Mouse (Mus musculus) intestine, postnatal 0 days (tissue): Measurements from ENCODE around the gene Ppp1ca. TPM values are rescaled to one million over a fixed set of nuclear protein-coding genes. Genes with fewer than 3 reads are reported as not detected.

Source experiments
- ATAC-seq: fragments of 200-750 bp; cut with Nextera tagmentation; 2 replicates; pipeline ENCODE4 v1.8.0; 2017; ENCODE audit warnings: mild to moderate bottlenecking, moderate TSS enrichment, moderate library complexity
- H3K27ac ChIP-seq: fragments of 300-500 bp; sonication (generic); 2 replicates; pipeline ENCODE4 v1.5.1; 2014; ENCODE audit warnings: mild to moderate bottlenecking, low read depth, low read length, moderate library complexity
- H3K27me3 ChIP-seq: fragments of 300-500 bp; sonication (generic); replicated peaks from 2 replicates; pipeline ENCODE4 v1.6.1; 2014; ENCODE audit warnings: low read length, mixed read lengths; ENCODE audit not compliant: control insufficient read depth, insufficient read depth
- H3K36me3 ChIP-seq: fragments of 300-500 bp; sonication (generic); 2 replicates; pipeline ENCODE4 v1.6.1; 2014; ENCODE audit warnings: mild to moderate bottlenecking, moderate library complexity; ENCODE audit not compliant: control insufficient read depth, insufficient read depth
- H3K4me1 ChIP-seq: fragments of 300-500 bp; sonication (generic); replicated peaks from 2 replicates; pipeline ENCODE4 v1.6.1; 2014; ENCODE audit warnings: antibody characterized with exemption, low read length, mixed read lengths; ENCODE audit not compliant: control insufficient read depth, insufficient read depth
- H3K4me2 ChIP-seq: fragments of 300-500 bp; sonication (generic); replicated peaks from 2 replicates; pipeline ENCODE4 v1.6.1; 2014; ENCODE audit warnings: low read depth, mild to moderate bottlenecking, moderate library complexity
- H3K4me3 ChIP-seq: fragments of 300-500 bp; sonication (generic); 2 replicates; pipeline ENCODE4 v1.5.1; 2014; ENCODE audit warnings: low read depth, low read length
- H3K9ac ChIP-seq: fragments of 300-500 bp; sonication (generic); 2 replicates; pipeline ENCODE4 v1.6.1; 2014; ENCODE audit warnings: mild to moderate bottlenecking, low read depth, low read length
- H3K9me3 ChIP-seq: fragments of 300-500 bp; sonication (generic); 2 replicates; pipeline ENCODE4 v1.6.1; 2016; ENCODE audit warnings: mixed run types; ENCODE audit not compliant: control insufficient read depth
- CTCF ChIP-seq: sonication (generic); IDR thresholded peaks from 2 replicates; pipeline ENCODE4 v1.5.1; 2016; ENCODE audit warnings: low read depth, mild to moderate bottlenecking, control low read depth, antibody characterized with exemption, moderate library complexity
- WGBS: fragments of 180-500 bp; shearing (Covaris S2); extraction: QIAGEN DNeasy Blood & Tissue Kit; methylation state at CpG from one replicate; pipeline ENCODE4 v1.1.7; 2014; 5-methylcytosine and 5-hydroxymethylcytosine counted together
- polyA plus RNA-seq: library from polyadenylated mRNA; unstranded; fragments of >200 nt; fragmentation: Nextera tagmentation; extraction: Ambion mirVana; gene quantifications from 2 replicates; pipeline ENCODE4 v1.2.1, GENCODE M21; 2015

Gene Ppp1ca
- polyA plus RNA-seq, 1 experiment from 2014 or later: 382 TPM

DNA sequence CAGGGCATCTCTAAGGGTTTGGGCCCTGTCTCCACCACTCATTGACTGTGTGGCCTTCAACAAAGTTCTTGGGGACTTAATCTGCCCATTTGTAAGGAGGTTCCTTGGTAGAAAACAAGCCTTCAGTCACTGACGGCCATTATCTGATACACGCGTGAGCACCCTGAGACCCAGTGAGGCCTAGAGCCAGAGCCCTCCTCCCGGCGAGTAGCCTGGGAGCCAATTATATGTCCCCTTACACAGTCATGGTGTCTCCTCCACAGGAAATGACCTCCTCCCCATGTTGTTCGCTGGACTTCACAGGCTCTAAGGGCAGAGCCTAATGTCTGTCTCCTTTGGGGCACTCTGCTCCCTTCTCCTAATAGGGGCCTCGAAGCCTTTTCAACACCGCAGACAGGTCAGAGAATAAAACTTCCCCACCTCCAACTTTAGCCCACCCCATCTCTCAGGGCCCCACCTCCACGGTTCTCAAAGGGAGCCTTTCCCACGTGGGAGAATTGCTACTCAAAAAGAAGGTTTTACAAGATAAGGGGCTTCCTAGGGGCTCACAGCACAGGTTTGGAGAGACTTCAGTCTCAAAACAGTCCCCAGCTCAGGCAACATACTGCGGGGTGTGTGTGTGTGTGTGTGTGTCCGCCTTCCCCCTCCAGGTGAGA lies 45.4 kb upstream of the Ppp1ca start:
- Histone ChIP-seq H3K4me3 (no peak overlapping the region), H3K4me2 (no peak overlapping the region), H3K9me3 (no peaks in the 10 kb centered on the region), H3K9ac (no peak overlapping the region), H3K27me3 (no peaks in the 10 kb centered on the region), H3K4me1 (peaks cover 9% of the 10 kb centered on the region; the same call in 1 of the 2 replicates), H3K27ac (no peak overlapping the region), H3K36me3 (peaks cover 17% of the 10 kb centered on the region)
- no peak for TF ChIP-seq CTCF
- 73% methylated on average over 12 of the region's 12 CpGs for WGBS
- ATAC-seq: no peak

DNA sequence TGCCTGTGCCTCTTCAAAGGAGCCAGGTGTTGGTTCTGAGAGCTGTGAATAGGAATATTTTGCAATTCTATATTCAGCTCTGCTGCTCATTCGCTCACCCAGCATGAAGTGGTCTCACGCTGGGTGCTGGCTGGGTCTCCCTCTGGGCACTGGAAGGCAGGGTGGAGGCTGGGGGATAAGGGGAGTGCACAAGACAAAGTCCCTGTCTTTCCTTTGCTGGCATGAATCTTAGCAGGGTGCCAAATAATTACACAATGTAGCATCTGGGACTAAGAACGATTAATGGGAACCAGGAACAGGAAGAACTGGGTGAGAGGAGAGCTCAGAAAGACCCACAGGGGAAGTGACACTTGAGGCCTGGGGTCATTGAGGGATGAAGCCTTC lies 44.9 kb upstream of the Ppp1ca start:
- Histone ChIP-seq H3K4me2 (no peak overlapping the region), H3K9ac (no peak overlapping the region), H3K4me1 (peaks cover 9% of the 10 kb centered on the region; the same call in 1 of the 2 replicates), H3K27ac (no peak overlapping the region), H3K36me3 (peaks cover 21% of the 10 kb centered on the region), H3K4me3 (no peak overlapping the region), H3K27me3 (no peaks in the 10 kb centered on the region), H3K9me3 (no peaks in the 10 kb centered on the region)
- no peak for ATAC-seq
- 74% methylated on average over 3 of the region's 3 CpGs for WGBS
- TF ChIP-seq CTCF: no peak

DNA sequence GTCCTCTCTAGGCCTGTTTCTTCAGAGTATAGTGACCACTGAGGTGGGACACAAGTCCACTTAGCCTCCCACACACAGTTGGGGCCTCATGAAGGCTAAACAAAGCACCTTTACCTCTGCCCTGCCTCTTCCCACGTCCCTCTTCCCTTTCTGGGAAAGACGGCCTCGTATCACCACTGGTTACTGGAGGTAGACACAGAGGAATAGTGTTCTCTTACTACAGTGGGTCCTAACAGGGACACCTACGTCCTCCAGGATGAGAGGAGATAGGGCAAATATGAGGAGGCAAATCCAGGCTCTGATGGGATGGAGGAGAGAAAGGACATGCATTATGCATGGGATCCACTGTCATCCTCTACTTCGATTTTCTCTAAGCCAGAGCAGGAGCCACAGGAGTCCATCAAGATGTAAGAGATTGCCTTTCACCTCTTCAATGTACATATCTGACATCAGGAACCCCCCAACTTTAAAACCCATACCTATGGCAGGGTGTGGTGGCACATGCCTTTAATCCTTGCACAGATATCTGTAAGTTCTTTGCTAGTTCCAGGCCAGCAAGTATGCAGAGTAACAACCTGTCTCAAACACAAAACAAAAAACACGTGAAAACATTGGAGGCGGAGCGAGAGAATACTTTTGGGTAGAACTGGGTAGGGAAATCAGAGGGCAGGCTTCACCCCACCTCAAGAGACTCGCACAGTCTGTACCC lies 43.9 kb upstream of the Ppp1ca start:
- no peak for TF ChIP-seq CTCF
- peaks cover 30% of the 10 kb centered on the region for H3K36me3 ChIP-seq
- 42% methylated on average over 9 of the region's 9 CpGs for WGBS
- H3K9ac ChIP-seq: 0 out of 2 replicates have a peak overlapping the region, but pooled peaks have one; percentile 95
- H3K27ac ChIP-seq: no peak overlapping the region
- peaks cover 9% of the 10 kb centered on the region; the same call in 1 of the 2 replicates for H3K4me1 ChIP-seq
- 0 out of 2 replicates have a peak, but pooled peaks have one; percentile 0 for ATAC-seq
- peak overlapping the region; percentile 84 for H3K4me3 ChIP-seq
- H3K4me2 ChIP-seq: peak overlapping the region; percentile 80
- no peaks in the 10 kb centered on the region for H3K9me3 ChIP-seq
- no peaks in the 10 kb centered on the region for H3K27me3 ChIP-seq

DNA sequence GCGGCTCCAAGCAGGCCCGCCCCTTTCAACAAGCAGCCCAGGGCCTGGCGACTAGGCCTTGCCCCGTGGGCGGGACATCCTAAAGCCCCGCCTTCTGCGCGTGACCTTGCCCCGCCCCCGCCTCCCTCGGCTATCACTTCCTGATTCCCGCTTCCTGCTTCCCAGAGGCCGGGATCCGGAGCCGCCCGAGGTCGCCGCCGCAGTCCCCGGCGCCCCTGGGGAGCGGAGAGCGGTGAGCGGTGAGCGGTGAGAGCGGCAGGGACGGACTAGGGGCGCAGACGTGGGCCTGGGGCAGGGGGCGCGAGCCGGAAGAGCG lies 43.4 kb upstream of the Ppp1ca start, which contains the start of gene Coro1b:
TSS of gene Coro1b (plus strand) at position 129 of the 316 bp plus-strand sequence.
- peak within 1 kb of the TSS; percentile 84 for H3K4me3 ChIP-seq
- under 1% methylated on average over 33 of the region's 33 CpGs for WGBS
- H3K27ac ChIP-seq: peak within 1 kb of the TSS; percentile 95
- no peak for TF ChIP-seq CTCF
- H3K36me3 ChIP-seq: peaks cover 35% of the 10 kb centered on the region
- peak within 1 kb of the TSS; percentile 80 for H3K4me2 ChIP-seq
- no peaks in the 10 kb centered on the region for H3K27me3 ChIP-seq
- H3K9ac ChIP-seq: peak within 1 kb of the TSS; percentile 95
- peaks cover 9% of the 10 kb centered on the region; the same call in 1 of the 2 replicates for H3K4me1 ChIP-seq
- no peaks in the 10 kb centered on the region for H3K9me3 ChIP-seq
- ATAC-seq: peak; percentile 85

DNA sequence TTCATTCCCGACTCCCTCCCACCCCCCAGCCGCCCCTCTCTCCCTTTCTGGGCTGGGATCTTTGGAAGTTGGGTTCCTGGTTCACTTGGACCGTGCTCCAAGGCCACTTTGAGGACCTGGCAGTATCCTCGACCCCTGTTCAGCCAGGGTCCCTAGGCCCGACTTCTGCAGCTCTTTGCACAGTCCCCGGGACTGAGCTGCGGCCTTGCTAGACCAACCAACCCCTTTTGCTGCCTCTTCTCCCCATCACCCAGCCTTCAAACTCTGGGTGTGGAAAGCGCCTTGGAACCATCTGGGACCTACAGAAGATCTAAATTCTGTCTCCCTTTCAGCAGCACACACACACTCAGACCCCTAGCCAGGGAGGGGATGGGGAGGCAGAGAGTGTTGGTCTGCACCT lies 43.0 kb upstream of the Ppp1ca start:
- H3K27ac ChIP-seq: peak overlapping the region; percentile 95
- 3% methylated on average over 7 of the region's 8 CpGs for WGBS
- H3K9ac ChIP-seq: peak overlapping the region; percentile 95
- H3K9me3 ChIP-seq: no peaks in the 10 kb centered on the region
- peaks cover 39% of the 10 kb centered on the region for H3K36me3 ChIP-seq
- peak overlapping the region; percentile 80 for H3K4me2 ChIP-seq
- H3K4me1 ChIP-seq: peaks cover 9% of the 10 kb centered on the region; the same call in 1 of the 2 replicates
- no peak for TF ChIP-seq CTCF
- H3K27me3 ChIP-seq: no peaks in the 10 kb centered on the region
- peak overlapping the region; percentile 84 for H3K4me3 ChIP-seq
- no peak for ATAC-seq

DNA sequence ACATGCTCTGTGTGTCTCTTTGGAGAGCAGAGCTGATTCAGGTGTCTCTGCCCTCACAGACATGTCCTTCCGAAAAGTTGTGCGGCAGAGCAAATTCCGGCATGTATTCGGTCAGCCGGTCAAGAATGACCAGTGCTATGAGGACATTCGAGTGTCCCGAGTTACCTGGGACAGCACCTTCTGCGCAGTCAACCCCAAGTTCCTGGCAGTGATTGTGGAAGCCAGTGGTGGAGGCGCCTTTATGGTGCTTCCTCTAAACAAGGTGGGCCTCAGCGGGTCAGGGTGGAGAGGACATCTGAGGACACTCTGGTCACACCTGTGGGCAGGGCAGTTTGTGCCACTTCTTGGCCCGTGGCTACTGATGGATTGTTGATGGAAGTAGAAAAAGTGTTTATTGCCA lies 42.6 kb upstream of the Ppp1ca start:
- Histone ChIP-seq H3K9ac (peak overlapping the region; percentile 95), H3K27me3 (no peaks in the 10 kb centered on the region), H3K4me2 (peak overlapping the region; percentile 80), H3K27ac (peak overlapping the region; percentile 95), H3K4me1 (peaks cover 9% of the 10 kb centered on the region; the same call in 1 of the 2 replicates), H3K4me3 (peak overlapping the region; percentile 84), H3K9me3 (no peaks in the 10 kb centered on the region), H3K36me3 (peaks cover 43% of the 10 kb centered on the region)
- no peak for TF ChIP-seq CTCF
- no peak; the same call in 1 of the 2 replicates for ATAC-seq
- WGBS: 68% methylated on average over 11 of the region's 11 CpGs
